Mouse (Mus musculus) ovary, postnatal 36 days (tissue): ENCODE measurements around the gene Arhgap1.

Experiments used
- DNase-seq: peaks from one replicate; pipeline ENCODE4 v3.0.0; 2022; ENCODE audit warnings: low spot score, mixed read lengths

The Arhgap1 gene

GRCm38 (mm10) chr2:91649152-91649551 lies 508 bp upstream of the Arhgap1 start:
- DNase-seq = no peak

GRCm38 (mm10) chr2:91650360-91650995 lies 818 bp downstream of the Arhgap1 start:
- no peak for DNase-seq

- DNase-seq = no peak
These were observed 2.0 kb downstream of the Arhgap1 start for GRCm38 (mm10) chr2:91651458-91652258.

GRCm38 (mm10) chr2:91652863-91653262 lies 3.2 kb downstream of the Arhgap1 start:
- DNase-seq = no peak

- DNase-seq = no peak
These were observed 5.7 kb downstream of the Arhgap1 start for GRCm38 (mm10) chr2:91655388-91655787.

- DNase-seq = no peak
These were observed 6.2 kb downstream of the Arhgap1 start for GRCm38 (mm10) chr2:91655827-91656226.

GRCm38 (mm10) chr2:91656774-91657173 lies 7.1 kb downstream of the Arhgap1 start:
- DNase-seq = no peak

- DNase-seq = no peak
These were observed 10.0 kb downstream of the Arhgap1 start for GRCm38 (mm10) chr2:91659657-91660056.

- no peak for DNase-seq
These were observed 11.3 kb downstream of the Arhgap1 start for GRCm38 (mm10) chr2:91660981-91661380.

- no peak for DNase-seq
These were observed 15.1 kb downstream of the Arhgap1 start for GRCm38 (mm10) chr2:91664780-91665179.

GRCm38 (mm10) chr2:91666386-91666910 lies 16.8 kb downstream of the Arhgap1 start:
- no peak for DNase-seq

GRCm38 (mm10) chr2:91667747-91668146 lies 18.1 kb downstream of the Arhgap1 start:
- DNase-seq = no peak

GRCm38 (mm10) chr2:91669326-91669725 lies 19.7 kb downstream of the Arhgap1 start:
- no peak for DNase-seq

- DNase-seq = no peak
These were observed 20.4 kb downstream of the Arhgap1 start for GRCm38 (mm10) chr2:91670038-91670437.

GRCm38 (mm10) chr2:91673587-91673986 lies 23.9 kb downstream of the Arhgap1 start:
- DNase-seq = no peak

- no peak for DNase-seq
These were observed 25.2 kb downstream of the Arhgap1 start for GRCm38 (mm10) chr2:91674895-91675294.

GRCm38 (mm10) chr2:91676420-91676819 lies 26.8 kb downstream of the Arhgap1 start:
- no peak for DNase-seq

GRCm38 (mm10) chr2:91676961-91677360 lies 27.3 kb downstream of the Arhgap1 start:
- no peak for DNase-seq

GRCm38 (mm10) chr2:91682850-91683249 lies 33.2 kb downstream of the Arhgap1 start:
- no peak for DNase-seq

GRCm38 (mm10) chr2:91683919-91684318 lies 34.3 kb downstream of the Arhgap1 start:
- no peak for DNase-seq

- peak; percentile 78 for DNase-seq
These were observed 39.8 kb downstream of the Arhgap1 start for GRCm38 (mm10) chr2:91689452-91689851.

- no peak for DNase-seq
These were observed 46.0 kb downstream of the Arhgap1 start for GRCm38 (mm10) chr2:91695436-91696224.

GRCm38 (mm10) chr2:91696225-91696590 lies 46.5 kb downstream of the Arhgap1 start:
- no peak for DNase-seq
